In the genomic region with DNA sequence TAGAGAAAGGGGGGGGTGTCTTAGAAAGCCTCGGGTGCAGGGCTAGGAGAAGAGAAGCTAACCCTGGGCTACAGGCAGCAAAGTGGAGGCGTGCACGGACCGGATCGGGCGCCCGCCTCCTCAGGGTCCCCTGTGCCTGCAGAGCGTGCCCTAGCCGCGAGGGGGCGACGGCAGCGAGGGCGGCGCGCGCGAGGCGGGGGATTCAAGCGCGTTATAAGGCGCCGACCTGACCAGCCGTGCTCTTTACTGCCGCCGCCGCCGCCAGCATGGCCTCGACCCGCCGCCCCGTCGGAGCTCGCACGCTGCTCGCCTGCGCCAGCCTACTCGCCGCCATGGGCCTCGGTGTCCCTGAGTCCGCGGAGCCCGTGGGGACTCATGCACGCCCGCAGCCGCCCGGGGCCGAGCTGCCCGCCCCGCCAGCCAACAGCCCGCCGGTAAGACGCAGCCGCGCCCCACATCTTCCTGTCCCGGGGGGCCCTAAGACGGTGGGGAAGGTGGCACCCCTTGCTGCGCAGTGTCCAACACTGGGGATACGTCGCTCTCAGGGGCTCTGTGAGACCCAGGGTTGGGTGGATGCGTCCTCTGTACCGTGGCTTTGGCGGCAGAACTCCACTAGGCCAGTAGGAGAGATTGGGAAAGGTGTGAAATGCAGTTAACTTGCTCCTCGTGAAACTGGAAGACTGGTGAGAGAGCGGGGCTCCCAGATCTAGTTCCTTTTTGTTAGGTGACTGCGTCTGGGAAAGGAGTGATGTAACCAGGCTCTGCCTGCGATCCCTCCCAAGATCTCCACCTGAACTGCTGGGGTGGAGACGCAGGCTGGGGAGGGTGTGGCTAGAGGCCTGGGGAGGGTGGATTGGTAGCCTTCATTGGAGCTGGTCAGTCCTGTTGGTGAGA, we compare ENCODE assay signal across 8 mouse cellular contexts. TPM values are rescaled to one million over a fixed set of nuclear protein-coding genes. Genes with fewer than 3 reads are reported as not detected.
DNase-seq lines count a peak whose midpoint lies in the region; ATAC-seq and TF ChIP-seq lines count a peak whose summit lies in the region.

Erfe (plus strand) TSS at position 216 of the 894 bp plus-strand sequence.

- H3K9me3 ChIP-seq in embryonic facial prominence, embryonic 10.5 days = no peaks in the 10 kb centered on the region; the same call in 1 of the 2 replicates

- DNase-seq in urinary bladder, adult 18-20 months (ENCODE audit: low spot score in 2 of 2) = peak; percentile 30 to 71
- no peak for DNase-seq in urinary bladder, postnatal 10 days (ENCODE audit: low spot score)
- DNase-seq in embryonic facial prominence, embryonic 10.5 days (ENCODE audit: low spot score) = peak; percentile 85
- peak; percentile 42 for DNase-seq in heart, adult 8-10 months (ENCODE audit: low spot score)
- DNase-seq in kidney, adult 8-10 months = peak; percentile 38 to 67
- DNase-seq in lung, adult 2 months = peak; percentile 74
- peak; percentile 49 to 82 for DNase-seq in thymus, postnatal 10 days (ENCODE audit: low spot score in 2 of 2)

- H3K27me3 ChIP-seq in embryonic facial prominence, embryonic 10.5 days (replicated peaks; ENCODE audit: low read depth, poor library complexity, severe bottlenecking) = peaks cover 40% of the 10 kb centered on the region

- H3K4me3 ChIP-seq in embryonic facial prominence, embryonic 10.5 days = peak within 1 kb of the TSS; percentile 62
- H3K4me3 ChIP-seq in lung, adult 2 months (replicated peaks; ENCODE audit: extremely low read depth, low read depth, low read length) = peak within 1 kb of the TSS; percentile 31

- no peak for TF ChIP-seq POLR2A in lung, adult 2 months (IDR thresholded peaks at IDR 0.05; ENCODE audit: borderline replicate concordance, extremely low read depth, low read depth, low read length)

- under 1% methylated on average over 68 of the region's 68 CpGs for WGBS in embryonic facial prominence, embryonic 10.5 days
- 2% methylated on average over 68 of the region's 68 CpGs for WGBS in lung, adult 2 months

- peak; percentile 32; the same call in 1 of the 2 replicates for TF ChIP-seq CTCF in lung, adult 2 months (IDR thresholded peaks at IDR 0.05; ENCODE audit: insufficient read depth, low read length)

- H3K36me3 ChIP-seq in embryonic facial prominence, embryonic 10.5 days (replicated peaks) = peaks cover 26% of the 10 kb centered on the region

- peak within 1 kb of the TSS; percentile 84 for H3K27ac ChIP-seq in embryonic facial prominence, embryonic 10.5 days (replicated peaks)

- peaks cover 20% of the 10 kb centered on the region for H3K4me1 ChIP-seq in embryonic facial prominence, embryonic 10.5 days
- H3K4me1 ChIP-seq in lung, adult 2 months (ENCODE audit: control insufficient read depth, insufficient read depth, low read length) = peaks cover 8% of the 10 kb centered on the region; the same call in 1 of the 2 replicates

- peak; percentile 44; the same call in 1 of the 2 replicates for ATAC-seq in neutrophil, adult 5-6 weeks (ENCODE audit: extremely low read depth, insufficient number of reproducible peaks, low FRiP score, poor library complexity, severe bottlenecking)

RNA-seq across cellular contexts. Expression of gene Erfe, which starts in this region (rescaled TPM):
- polyA plus RNA-seq in embryonic facial prominence, embryonic 10.5 days (2016; fragmentation: Nextera tagmentation; extraction: Ambion mirVana) = 1.8 and 2.0 TPM in 2 replicates
- under 1 TPM in 1 of 4 experiments, not detected in 3; 0.09 TPM for total RNA-seq in heart, adult 8-10 months (2022)
- polyA plus RNA-seq in lung, adult 2 months (2012; rRNA removed) = 0.27 and 0.40 TPM in 2 replicates
- not detected in 2 replicates for total RNA-seq in neutrophil, adult 5-6 weeks (2017)

Comparison
In these comparisons a context has a peak if more than half of its experiments do, and no peak if none do; other contexts are left out.
1. Peak in DNase-seq in heart, adult 8-10 months; RNA of the gene not detected or under 1 TPM.
2. Peak in DNase-seq and H3K4me3 ChIP-seq in lung, adult 2 months; RNA of the gene not detected or under 1 TPM.
3. Peak in ATAC-seq in neutrophil, adult 5-6 weeks; RNA of the gene not detected or under 1 TPM.